Mouse (Mus musculus): Measurements from ENCODE around the gene Tlr3.

- TF ChIP-seq CTCF (IDR thresholded peaks at IDR 0.05; ENCODE audit: insufficient read depth, low read depth, low read length): no peak
- no peak for TF ChIP-seq POLR2A (IDR thresholded peaks at IDR 0.05; ENCODE audit: insufficient read depth, low read depth, low read length)
These were observed 48.6 kb downstream of the Tlr3 start for GRCm38 (mm10) chr8:45362323-45362722.
